In the genomic region with DNA sequence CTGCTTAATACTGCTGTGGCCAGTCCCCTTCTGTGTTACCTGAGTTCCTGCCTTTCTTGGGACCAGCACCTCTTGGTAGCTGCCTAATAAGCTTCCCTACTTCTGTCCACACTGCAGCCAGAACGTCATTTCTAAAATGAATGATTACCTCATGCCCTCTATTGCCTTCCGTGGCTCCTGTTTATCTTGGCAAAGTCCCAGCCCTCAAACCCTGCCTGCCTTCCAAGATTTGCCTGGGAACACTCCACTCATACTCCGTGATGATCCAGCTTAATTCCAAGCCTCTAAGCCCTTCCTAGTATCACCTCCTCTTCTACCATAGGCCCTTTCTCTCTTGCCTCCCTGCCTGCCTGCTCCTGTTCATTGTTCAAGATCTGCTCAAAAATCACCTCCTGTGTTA, we compare ENCODE assay signal across 10 mouse cellular contexts.
A peak's percentile ranks its signal among the peaks of the same experiment; 100 is the strongest.
DNase-seq lines count a peak whose midpoint lies in the region; ATAC-seq and TF ChIP-seq lines count a peak whose summit lies in the region.
"Had no signal": no experiment of that assay in that cellular context is flagged by ENCODE, and none has a peak within 500 bp of the region (broad histone marks: within the 10 kb centered on the region; RNA-seq: fewer than 3 reads in every experiment).

No protein-coding gene starts in this region.

- no peaks in the 10 kb centered on the region for H3K27me3 ChIP-seq in hindbrain, embryonic 13.5 days
- H3K27me3 ChIP-seq in hindbrain, postnatal 0 days (ENCODE audit: insufficient read depth, low read length), result no peaks in the 10 kb centered on the region
- no peaks in the 10 kb centered on the region for H3K27me3 ChIP-seq in Patski
- no peaks in the 10 kb centered on the region for H3K27me3 ChIP-seq in lung, postnatal 0 days (replicated peaks; ENCODE audit: insufficient read depth, low read length)
- H3K27me3 ChIP-seq in thymus, adult 2 months (ENCODE audit: control insufficient read depth, insufficient read depth, low read length), result no peaks in the 10 kb centered on the region
- H3K27me3 ChIP-seq: limb, embryonic 15.5 days had no signal

- in situ Hi-C loops in Patski (cut with MboI; ENCODE audit: low pct_unique_long_range_greater_than_20kb), result no loop called here

- CTCF ChIA-PET in Patski (lab: Charles Lee), result interaction anchor here (1.8 to 2.5 kb wide), 2 partner anchors 15 to 17 kb away, joined by 3 to 8 read pairs; no protein-coding TSS in a partner anchor

- no peak for TF ChIP-seq CTCF in hindbrain, postnatal 0 days (IDR thresholded peaks at IDR 0.05; ENCODE audit: low read depth)
- no peak for TF ChIP-seq CTCF in Patski (IDR thresholded peaks at IDR 0.05)
- no peak for TF ChIP-seq CTCF in lung, postnatal 0 days (IDR thresholded peaks at IDR 0.05)
- TF ChIP-seq CTCF in thymus, adult 2 months (IDR thresholded peaks at IDR 0.05; ENCODE audit: borderline replicate concordance, control insufficient read depth, extremely low read depth, insufficient read depth, low read length, poor library complexity), result no peak

- POLR2A ChIA-PET in Patski (lab: Charles Lee), result no interaction called here

- H3K27ac ChIP-seq in hindbrain, embryonic 13.5 days, result peak overlapping the region; percentile 45; the same call in 1 of the 2 replicates
- no peak overlapping the region for H3K27ac ChIP-seq in hindbrain, postnatal 0 days
- H3K27ac ChIP-seq in lung, postnatal 0 days (ENCODE audit: low read length), result no peak overlapping the region
- H3K27ac ChIP-seq in thymus, adult 2 months (ENCODE audit: control insufficient read depth, insufficient read depth, low read length), result no peak overlapping the region
- H3K27ac ChIP-seq: limb, embryonic 15.5 days had no signal

- no peak overlapping the region for H3K4me3 ChIP-seq in hindbrain, embryonic 13.5 days
- H3K4me3 ChIP-seq in hindbrain, postnatal 0 days (ENCODE audit: low read length), result no peak overlapping the region
- H3K4me3 ChIP-seq in lung, postnatal 0 days (ENCODE audit: low read depth, low read length), result no peak overlapping the region
- H3K4me3 ChIP-seq in thymus, adult 2 months (ENCODE audit: control insufficient read depth, insufficient read depth, low read length), result no peak overlapping the region
- H3K4me3 ChIP-seq: limb, embryonic 15.5 days had no signal

- H3K4me2 ChIP-seq in hindbrain, embryonic 13.5 days, result no peak overlapping the region
- no peak overlapping the region for H3K4me2 ChIP-seq in hindbrain, postnatal 0 days (ENCODE audit: low read depth, low read length)
- H3K4me2 ChIP-seq in lung, postnatal 0 days (replicated peaks; ENCODE audit: low read depth, low read length), result no peak overlapping the region
- H3K4me2 ChIP-seq: limb, embryonic 15.5 days had no signal

- no peak for TF ChIP-seq EP300 in lung, postnatal 0 days (IDR thresholded peaks at IDR 0.05)

- no peak for ATAC-seq in hindbrain, embryonic 13.5 days (ENCODE audit: low FRiP score)
- no peak for ATAC-seq in hindbrain, postnatal 0 days
- peak; percentile 81 for ATAC-seq in Patski
- ATAC-seq in lung, postnatal 0 days, result peak; percentile 57

- H3K9ac ChIP-seq in hindbrain, embryonic 13.5 days, result no peak overlapping the region
- H3K9ac ChIP-seq in hindbrain, postnatal 0 days (replicated peaks; ENCODE audit: low read length), result no peak overlapping the region
- H3K9ac ChIP-seq in lung, postnatal 0 days (replicated peaks; ENCODE audit: low read depth), result no peak overlapping the region
- H3K9ac ChIP-seq: limb, embryonic 15.5 days had no signal

- WGBS in hindbrain, embryonic 13.5 days, result 48% methylated on average over 3 of the region's 3 CpGs
- WGBS in hindbrain, postnatal 0 days, result 22% methylated on average over 3 of the region's 3 CpGs
- WGBS in lung, postnatal 0 days, result 9% methylated on average over 3 of the region's 3 CpGs
- WGBS in thymus, adult 2 months, result 57% methylated on average over 3 of the region's 3 CpGs

- TF ChIP-seq POLR2A in thymus, adult 2 months (IDR thresholded peaks at IDR 0.05; ENCODE audit: control insufficient read depth, extremely low read depth, insufficient read depth, low read length, poor library complexity), result no peak

- no peaks in the 10 kb centered on the region for H3K9me3 ChIP-seq in hindbrain, embryonic 13.5 days
- H3K9me3 ChIP-seq in hindbrain, postnatal 0 days (ENCODE audit: low read length), result no peaks in the 10 kb centered on the region
- H3K9me3 ChIP-seq in lung, postnatal 0 days (ENCODE audit: low read length), result no peaks in the 10 kb centered on the region
- H3K9me3 ChIP-seq: limb, embryonic 15.5 days had no signal

- H3K36me3 ChIP-seq in hindbrain, embryonic 13.5 days, result no peaks in the 10 kb centered on the region
- H3K36me3 ChIP-seq in hindbrain, postnatal 0 days (ENCODE audit: insufficient read depth, low read length), result no peaks in the 10 kb centered on the region
- no peaks in the 10 kb centered on the region for H3K36me3 ChIP-seq in lung, postnatal 0 days (ENCODE audit: insufficient read depth, low read length)
- H3K36me3 ChIP-seq in thymus, adult 2 months (ENCODE audit: control insufficient read depth, insufficient read depth, low read length), result no peaks in the 10 kb centered on the region
- H3K36me3 ChIP-seq: limb, embryonic 15.5 days had no signal

- no peak for DNase-seq in hindbrain, postnatal 0 days (ENCODE audit: low spot score)
- peak; percentile 95 for DNase-seq in Patski (ENCODE audit: low read depth, low spot score)
- peak; percentile 61 for DNase-seq in fat pad, adult 2 months (ENCODE audit: extremely low read depth, low read depth, low spot score)
- DNase-seq in lung, postnatal 0 days (ENCODE audit: low spot score), result peak; percentile 59
- no peak for DNase-seq in embryo, embryonic 10 days (ENCODE audit: low spot score)
- no peak for DNase-seq in thymus, adult 2 months
- DNase-seq in urinary bladder, postnatal 25 days (ENCODE audit: low spot score), result no peak
- DNase-seq: thymus, adult 18-20 months had no signal

- peaks cover 44% of the 10 kb centered on the region for H3K4me1 ChIP-seq in hindbrain, embryonic 13.5 days (replicated peaks)
- peaks cover 24% of the 10 kb centered on the region for H3K4me1 ChIP-seq in hindbrain, postnatal 0 days (ENCODE audit: insufficient read depth, low read length)
- H3K4me1 ChIP-seq in lung, postnatal 0 days (ENCODE audit: insufficient read depth, low read depth, low read length), result no peaks in the 10 kb centered on the region
- H3K4me1 ChIP-seq in thymus, adult 2 months (replicated peaks; ENCODE audit: control insufficient read depth, insufficient read depth, low read length), result no peaks in the 10 kb centered on the region

Comparison
In these comparisons a context has a peak if more than half of its experiments do, and no peak if none do; other contexts are left out.
1. ATAC-seq: peak in Patski (single experiment) and lung, postnatal 0 days (single experiment); none in hindbrain, embryonic 13.5 days (single experiment) and hindbrain, postnatal 0 days (single experiment).
2. DNase-seq: peak in Patski (single experiment), fat pad, adult 2 months (single experiment) and lung, postnatal 0 days (single experiment); none in hindbrain, postnatal 0 days (single experiment), embryo, embryonic 10 days (single experiment), thymus, adult 2 months (single experiment) and urinary bladder, postnatal 25 days (single experiment).